Mouse (Mus musculus) adrenal gland, postnatal 36 days (tissue): ENCODE results near the gene Plscr2. TPM values are rescaled to one million over a fixed set of nuclear protein-coding genes. Genes with fewer than 3 reads are reported as not detected.

Experiments used
- DNase-seq, 2 experiments: peaks; one replicate each; pipeline ENCODE4 v3.0.0; 2021; ENCODE audit warnings: mixed read lengths in 1 of 2
- microRNA-seq: library from miRNA; unstranded; fragments of <30 nt; microRNA quantifications from one replicate; pipeline ENCODE4 v1.2.0, GENCODE M21; 2021
- total RNA-seq, 2 experiments: library from RNA; stranded (reverse); gene quantifications; 2 replicates each; pipeline ENCODE4 v1.2.3; 2021

The Plscr2 gene
- total RNA-seq, 2 experiments from 2014 or later: 11.7 to 24.9 TPM

DNA sequence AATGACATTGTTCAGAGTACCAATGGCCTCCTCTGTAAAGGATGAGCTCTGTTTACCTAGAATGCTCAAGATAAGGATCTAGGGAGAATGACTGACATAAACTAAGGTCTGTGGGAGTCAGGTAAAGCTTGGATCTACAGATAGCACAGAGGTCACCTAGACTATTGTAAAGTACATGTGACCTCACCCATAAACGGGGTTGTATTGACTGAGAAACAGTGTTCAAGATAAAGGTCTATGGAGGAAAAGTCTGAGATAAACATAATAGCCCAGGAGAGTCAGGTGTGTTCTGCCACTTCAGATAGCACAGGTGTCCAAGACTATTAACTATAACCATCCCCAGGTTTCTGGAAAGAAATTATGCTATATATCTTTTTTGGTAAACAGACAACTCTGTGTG lies 63.6 kb downstream of the Plscr2 start:
- DNase-seq: no peak

Small RNA genes lying within 50 kb of the gene (microRNA-seq; reads per million reads assigned to microRNA genes)
- not detected for gene Mir6386

Other genes with a start within 250 kb of the Plscr2 start
- gene Plscr5, start 82.7 kb upstream of the Plscr2 start, total RNA-seq: not detected
- gene Plscr1, start 25.9 kb upstream of the Plscr2 start, total RNA-seq: 10 to 100 TPM; 10.5 to 14.1 TPM
- gene 1700057G04Rik, start 33.8 kb downstream of the Plscr2 start, total RNA-seq: not detected
- 10 to 100 TPM; 10.7 to 19.2 TPM for gene Plscr4, start 181.8 kb downstream of the Plscr2 start, total RNA-seq